Mouse (Mus musculus) limb, embryonic 14.5 days (tissue): ENCODE measurements around the gene Sash1. TPM values are rescaled to one million over a fixed set of nuclear protein-coding genes. Genes with fewer than 3 reads are reported as not detected.
A peak's percentile ranks its signal among the peaks of the same experiment; 100 is the strongest.

Experiments
- ATAC-seq: fragments of 200-750 bp; cut with Nextera tagmentation; 2 replicates; pipeline ENCODE4 v1.8.0; 2017; ENCODE audit warnings: low read depth, moderate number of reproducible peaks, moderate TSS enrichment; ENCODE audit not compliant: low FRiP score
- DNase-seq: peaks from one replicate; pipeline ENCODE4 v3.0.0-alpha.2; 2015; ENCODE audit warnings: low spot score
- H3K27ac ChIP-seq: fragments of 300-500 bp; sonication (generic); replicated peaks from 2 replicates; pipeline ENCODE4 v1.5.1; 2014; ENCODE audit warnings: low read depth, mild to moderate bottlenecking, low read length, moderate library complexity, mixed read lengths
- H3K27me3 ChIP-seq: fragments of 300-500 bp; sonication (generic); 2 replicates; pipeline ENCODE4 v1.6.1; 2014; ENCODE audit warnings: low read length, mixed read lengths; ENCODE audit not compliant: control insufficient read depth, insufficient read depth
- H3K36me3 ChIP-seq: fragments of 300-500 bp; sonication (generic); 2 replicates; pipeline ENCODE4 v1.6.1; 2014; ENCODE audit warnings: mild to moderate bottlenecking, low read length, moderate library complexity, mixed read lengths; ENCODE audit not compliant: control insufficient read depth, insufficient read depth
- H3K4me1 ChIP-seq: fragments of 300-500 bp; sonication (generic); 2 replicates; pipeline ENCODE4 v1.6.1; 2014; ENCODE audit warnings: antibody characterized with exemption, low read length, mixed read lengths; ENCODE audit not compliant: control insufficient read depth, insufficient read depth
- H3K4me2 ChIP-seq: fragments of 300-500 bp; sonication (generic); replicated peaks from 2 replicates; pipeline ENCODE4 v1.6.1; 2014; ENCODE audit warnings: low read depth, mild to moderate bottlenecking, low read length, moderate library complexity; ENCODE audit not compliant: severe bottlenecking
- H3K4me3 ChIP-seq: fragments of 300-500 bp; sonication (generic); replicated peaks from 2 replicates; pipeline ENCODE4 v1.5.1; 2014; ENCODE audit warnings: low read length
- H3K9ac ChIP-seq: fragments of 300-500 bp; sonication (generic); 2 replicates; pipeline ENCODE4 v1.6.1; 2014; ENCODE audit warnings: mild to moderate bottlenecking, low read depth, low read length, moderate library complexity; ENCODE audit not compliant: severe bottlenecking
- H3K9me3 ChIP-seq: fragments of 300-500 bp; sonication (generic); 2 replicates; pipeline ENCODE4 v1.6.1; 2016; ENCODE audit warnings: low read length; ENCODE audit not compliant: control insufficient read depth
- POLR2A ChIP-seq: fragments of 200-500 bp; IDR thresholded peaks from 2 replicates; pipeline ENCODE4 v1.8.0; 2012; ENCODE audit warnings: inconsistent platforms, mild to moderate bottlenecking, moderate library complexity, borderline replicate concordance; ENCODE audit not compliant: insufficient read depth, insufficient read length; ENCODE audit errors: extremely low read depth
- WGBS: fragments of 180-500 bp; shearing (Covaris S2); extraction: QIAGEN DNeasy Blood & Tissue Kit; methylation state at CpG from one replicate; pipeline ENCODE4 v1.1.7; 2014; 5-methylcytosine and 5-hydroxymethylcytosine counted together
- polyA plus RNA-seq, 2 experiments: library from polyadenylated mRNA; depleted of rRNA in 1 of 2; stranded (reverse) in 1 of 2; unstranded in 1 of 2; fragments of >200 nt; fragmentation: Nextera tagmentation in 1 of 2; extraction: Ambion mirVana in 1 of 2; gene quantifications; 2 replicates each; pipeline versions ENCODE4 v1.2.1 to v1.2.3; 2012 to 2014

Sash1 gene
- polyA plus RNA-seq, 2 experiments: 8.8 to 21.7 TPM

DNA sequence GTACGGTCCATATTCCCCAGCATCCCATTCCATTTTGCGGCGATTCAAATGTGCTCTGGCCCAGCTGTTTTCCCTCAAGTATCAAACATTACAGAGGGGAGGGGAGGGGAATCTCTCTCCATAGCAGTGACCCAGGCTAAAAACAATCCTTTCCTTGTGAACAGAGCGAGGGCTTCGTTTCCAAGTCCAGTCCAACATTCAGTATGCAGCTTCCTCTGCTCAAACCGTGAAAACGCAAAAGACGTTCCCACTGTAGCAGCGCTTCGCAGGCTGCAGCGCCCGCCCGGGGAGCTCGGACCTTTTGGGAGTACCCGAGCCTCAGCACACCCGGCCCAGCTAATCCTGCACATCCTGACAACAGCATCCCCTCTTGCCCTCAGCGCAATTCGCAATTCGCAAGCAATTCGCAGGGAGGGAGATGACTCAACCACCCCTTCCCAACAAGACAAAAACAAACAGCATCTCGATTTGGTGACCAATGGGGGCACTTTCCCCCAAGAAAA lies 128.4 kb downstream of the Sash1 start:
- DNase-seq: peak; percentile 58
- peaks cover 57% of the 10 kb centered on the region for H3K4me1 ChIP-seq

DNA sequence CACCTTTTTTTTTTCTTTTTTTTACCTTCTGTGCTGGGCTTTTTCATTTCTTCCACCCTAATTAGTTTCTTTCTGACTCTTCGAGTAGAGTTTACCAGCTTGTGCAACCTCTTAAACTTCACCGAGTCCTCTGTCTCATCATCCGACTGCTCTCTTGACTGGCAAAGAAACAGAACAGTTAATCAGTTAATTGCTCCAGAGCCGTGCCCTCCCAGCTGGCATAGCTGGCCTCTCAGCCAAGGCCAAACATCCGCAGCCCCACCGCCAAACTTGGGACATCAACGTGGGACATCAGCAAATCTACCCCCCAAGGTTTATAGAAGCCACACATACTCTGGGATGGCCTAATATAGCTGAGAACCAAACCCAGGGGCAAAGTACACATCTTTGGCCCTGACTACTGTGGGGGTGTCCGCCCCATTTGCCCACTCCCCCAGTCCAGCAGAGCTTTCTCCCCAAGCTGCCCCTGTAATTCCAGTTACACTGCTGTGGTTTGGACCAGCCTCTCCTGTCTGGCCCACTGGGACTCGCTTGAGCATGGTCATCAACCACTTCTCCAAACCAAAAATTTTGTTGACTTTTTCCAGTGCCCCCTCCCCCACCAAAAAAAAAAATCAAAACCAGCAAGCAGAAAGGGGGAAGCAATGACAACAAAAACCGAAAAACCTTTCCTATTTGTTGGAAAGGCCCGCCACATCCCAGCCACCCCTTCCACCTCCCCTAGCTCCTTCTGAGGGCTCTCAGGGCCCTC lies 129.1 kb downstream of the Sash1 start:
- 55% methylated on average over 11 of the region's 11 CpGs for WGBS
- no peak for DNase-seq

More for the DNA sequence above, 128.4 kb downstream of the Sash1 start:
- peaks cover 6% of the 10 kb centered on the region for H3K36me3 ChIP-seq
- 26% methylated on average over 21 of the region's 21 CpGs for WGBS
- H3K27ac ChIP-seq: peak overlapping the region; percentile 62
- H3K4me2 ChIP-seq: peak overlapping the region; percentile 40
- H3K9me3 ChIP-seq: no peaks in the 10 kb centered on the region
- H3K4me3 ChIP-seq: peak overlapping the region; percentile 10; the same call in 1 of the 2 replicates
- no peak for TF ChIP-seq POLR2A
- H3K27me3 ChIP-seq: no peaks in the 10 kb centered on the region
- peak overlapping the region; percentile 31; the same call in 1 of the 2 replicates for H3K9ac ChIP-seq
- ATAC-seq: peak; percentile 45

DNA sequence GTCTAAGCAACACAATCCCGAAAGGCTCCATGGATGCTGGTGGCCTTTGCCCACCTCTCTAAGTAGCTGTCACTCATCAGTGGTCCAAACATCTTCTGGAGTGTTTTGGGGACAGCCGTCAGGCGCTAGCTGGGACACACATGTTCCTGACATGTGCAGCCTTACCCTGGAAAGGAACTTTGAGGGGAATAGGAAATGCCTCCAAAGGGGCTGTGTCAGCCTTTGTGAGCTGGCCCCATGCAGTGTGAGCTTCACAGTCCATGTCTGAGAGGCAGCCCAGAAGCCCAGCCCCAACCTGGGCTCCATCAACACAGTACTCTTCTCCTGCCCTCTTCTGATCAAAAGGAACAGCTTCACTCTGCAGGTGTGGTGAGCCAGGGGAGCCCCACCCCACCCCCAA lies 132.5 kb downstream of the Sash1 start:
- no peaks in the 10 kb centered on the region for H3K9me3 ChIP-seq
- H3K9ac ChIP-seq: no peak overlapping the region

More for the DNA sequence above, 129.1 kb downstream of the Sash1 start:
- peaks cover 50% of the 10 kb centered on the region for H3K4me1 ChIP-seq
- ATAC-seq: no peak
- TF ChIP-seq POLR2A: no peak
- peak overlapping the region; percentile 40; the same call in 1 of the 2 replicates for H3K4me2 ChIP-seq
- H3K9me3 ChIP-seq: no peaks in the 10 kb centered on the region
- H3K4me3 ChIP-seq: no peak overlapping the region
- peak overlapping the region; percentile 62 for H3K27ac ChIP-seq
- H3K36me3 ChIP-seq: peaks cover 6% of the 10 kb centered on the region
- no peaks in the 10 kb centered on the region for H3K27me3 ChIP-seq
- H3K9ac ChIP-seq: 0 out of 2 replicates have a peak overlapping the region, but pooled peaks have one; percentile 31

DNA sequence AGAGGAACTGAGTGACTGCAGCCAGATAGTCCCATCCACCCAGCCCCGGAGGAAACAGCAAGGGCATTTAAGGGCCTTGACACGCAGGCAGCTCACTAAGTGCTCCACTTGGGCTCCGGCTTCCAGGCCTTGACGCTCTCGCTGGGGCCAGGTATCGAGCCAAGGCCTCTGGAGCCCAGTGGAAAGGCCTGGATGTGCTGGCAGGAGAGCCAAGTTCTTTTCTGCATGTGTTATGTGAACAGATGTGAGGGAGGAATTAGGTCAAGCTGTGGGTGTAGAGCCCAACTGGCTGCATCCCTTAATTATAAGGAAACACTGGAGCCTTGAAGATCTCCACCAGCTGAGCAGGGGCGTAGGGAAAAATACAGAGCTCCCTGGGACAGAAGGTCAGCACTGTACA lies 133.4 kb downstream of the Sash1 start:
- H3K9me3 ChIP-seq: no peaks in the 10 kb centered on the region
- no peak overlapping the region for H3K9ac ChIP-seq
- DNase-seq (no peak), ATAC-seq (no peak)
- no peak overlapping the region for H3K4me2 ChIP-seq
- peaks cover 28% of the 10 kb centered on the region for H3K36me3 ChIP-seq
- no peak overlapping the region for H3K4me3 ChIP-seq
- H3K4me1 ChIP-seq: peaks cover 24% of the 10 kb centered on the region
- 55% methylated on average over 7 of the region's 7 CpGs for WGBS
- no peak for TF ChIP-seq POLR2A
- no peaks in the 10 kb centered on the region for H3K27me3 ChIP-seq
- no peak overlapping the region for H3K27ac ChIP-seq

More for the DNA sequence above, 132.5 kb downstream of the Sash1 start:
- no peaks in the 10 kb centered on the region for H3K27me3 ChIP-seq
- H3K4me1 ChIP-seq: peaks cover 26% of the 10 kb centered on the region
- ATAC-seq (no peak), DNase-seq (no peak)
- no peak overlapping the region for H3K27ac ChIP-seq
- whole genome bisulfite sequencing: 84% methylated on average over 3 of the region's 3 CpGs
- H3K36me3 ChIP-seq: peaks cover 28% of the 10 kb centered on the region
- no peak overlapping the region for H3K4me2 ChIP-seq
- no peak for TF ChIP-seq POLR2A
- no peak overlapping the region for H3K4me3 ChIP-seq

DNA sequence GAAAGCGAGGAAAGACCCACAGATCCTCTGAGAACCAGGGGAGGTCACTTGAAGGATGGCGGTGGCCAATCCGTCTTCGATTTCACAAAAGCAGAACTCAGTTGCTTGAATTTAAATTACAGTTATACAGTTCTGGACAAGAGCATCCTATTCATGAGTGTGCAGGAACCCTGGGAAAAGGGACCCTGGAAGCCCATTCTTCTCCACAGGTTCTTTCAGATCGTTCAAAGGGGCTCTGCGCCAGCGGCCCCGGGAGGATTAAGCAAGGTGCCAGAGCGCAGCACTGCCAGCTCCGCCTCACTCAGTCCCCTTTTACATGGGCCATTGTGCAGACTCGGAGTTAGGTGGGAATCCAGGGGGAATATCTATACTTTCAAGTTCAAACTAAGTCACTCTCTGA lies 136.3 kb downstream of the Sash1 start:
- ATAC-seq (no peak), DNase-seq (no peak)
- Histone ChIP-seq H3K4me1 (peaks cover 14% of the 10 kb centered on the region), H3K9me3 (no peaks in the 10 kb centered on the region), H3K27me3 (no peaks in the 10 kb centered on the region), H3K27ac (no peak overlapping the region), H3K4me3 (no peak overlapping the region), H3K4me2 (no peak overlapping the region), H3K9ac (no peak overlapping the region), H3K36me3 (peaks cover 37% of the 10 kb centered on the region)
- no peak for TF ChIP-seq POLR2A
- WGBS: 82% methylated on average over 11 of the region's 11 CpGs
